Mouse (Mus musculus): Measurements from ENCODE around the gene Scg5. TPM values are rescaled to one million over a fixed set of nuclear protein-coding genes. Genes with fewer than 3 reads are reported as not detected.

Scg5 gene
- total RNA-seq, 2 experiments from 2014 or later = 378 to 402 TPM

GRCm38 (mm10) chr2:113795186-113795585 is 33.7 kb downstream of the Scg5 start:
- no peak for TF ChIP-seq CTCF (conservative IDR thresholded peaks at IDR 0.05)
- Histone ChIP-seq H3K27ac (no peak overlapping the region), H3K4me3 (no peak overlapping the region)
- DNase-seq (ENCODE audit: low spot score in 2 of 2) = no peak

DNA sequence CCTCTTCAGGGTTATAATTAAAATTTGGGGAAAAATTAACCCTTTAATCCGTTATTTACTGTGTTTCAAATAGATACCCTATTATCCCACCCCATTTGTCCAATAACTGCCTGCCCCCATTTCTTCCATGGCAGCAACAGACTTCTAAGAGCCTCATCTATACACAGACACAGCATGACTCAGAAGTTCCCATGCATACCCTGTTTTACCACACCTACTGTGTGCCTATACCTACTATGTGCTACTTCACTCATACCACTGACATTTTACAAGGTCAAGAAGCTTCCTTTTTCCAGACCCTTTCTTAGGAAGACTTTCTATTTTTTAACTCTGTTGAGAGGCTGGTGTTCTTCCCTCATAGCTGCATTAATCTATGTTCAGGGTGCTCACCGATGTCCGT is 35.4 kb downstream of the Scg5 start:
- no peak for DNase-seq (ENCODE audit: low spot score in 2 of 2)
- no peak for TF ChIP-seq CTCF (conservative IDR thresholded peaks at IDR 0.05)
- no peak overlapping the region for H3K27ac ChIP-seq
- no peak overlapping the region for H3K4me3 ChIP-seq

GRCm38 (mm10) chr2:113788821-113789387 is 40.0 kb downstream of the Scg5 start:
- H3K27ac ChIP-seq = no peak overlapping the region
- H3K4me3 ChIP-seq = no peak overlapping the region
- no peak for DNase-seq (ENCODE audit: low spot score in 2 of 2)
- no peak for TF ChIP-seq CTCF (conservative IDR thresholded peaks at IDR 0.05)

DNA sequence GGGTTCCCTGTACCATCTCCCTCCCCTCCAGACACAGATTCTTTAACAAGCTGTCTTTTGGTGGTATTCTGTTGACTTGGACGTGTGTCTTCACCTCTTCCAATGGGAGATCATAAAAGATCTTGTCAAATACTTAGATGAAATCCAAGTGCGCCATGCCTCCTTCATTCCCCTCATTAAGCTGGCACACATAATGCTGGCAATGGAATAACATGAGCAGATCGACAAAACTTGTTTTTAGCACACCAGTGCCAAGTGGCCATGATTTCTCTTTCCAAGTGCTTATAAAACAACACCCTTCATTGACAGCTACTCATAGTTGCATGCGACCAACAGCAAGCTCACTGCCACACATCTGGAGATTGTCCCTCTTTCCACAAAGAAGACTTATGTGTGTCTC is 41.0 kb downstream of the Scg5 start:
- Histone ChIP-seq H3K4me3 (no peak overlapping the region), H3K27ac (no peak overlapping the region)
- DNase-seq (ENCODE audit: low spot score in 2 of 2) = no peak
- no peak for TF ChIP-seq CTCF (conservative IDR thresholded peaks at IDR 0.05)

DNA sequence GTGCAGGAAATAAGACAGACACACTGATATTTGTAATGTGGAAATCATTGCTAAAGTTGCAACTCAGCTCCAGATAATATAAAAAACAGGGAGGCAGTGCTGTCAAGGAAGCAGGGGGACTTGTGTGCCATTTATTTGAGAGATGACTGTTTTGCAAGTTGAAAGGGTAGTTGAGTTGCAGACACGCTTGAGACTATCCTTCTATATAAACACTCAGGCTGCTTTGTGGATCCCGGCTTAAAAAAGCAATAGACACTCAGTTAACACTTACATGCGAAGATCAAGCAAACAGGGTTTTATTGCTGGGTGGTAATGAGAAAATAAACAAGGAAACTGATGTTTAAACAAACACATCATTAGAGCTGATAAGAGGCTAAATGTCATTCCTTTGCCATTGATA is 44.1 kb downstream of the Scg5 start:
- no peak overlapping the region for H3K27ac ChIP-seq
- no peak overlapping the region for H3K4me3 ChIP-seq
- TF ChIP-seq CTCF (conservative IDR thresholded peaks at IDR 0.05) = no peak
- no peak for DNase-seq (ENCODE audit: low spot score in 2 of 2)

GRCm38 (mm10) chr2:113781521-113781920 is 47.4 kb downstream of the Scg5 start:
- Histone ChIP-seq H3K27ac (peak overlapping the region; percentile 77), H3K4me3 (no peak overlapping the region)
- no peak for DNase-seq (ENCODE audit: low spot score in 2 of 2)
- no peak for TF ChIP-seq CTCF (conservative IDR thresholded peaks at IDR 0.05)

DNA sequence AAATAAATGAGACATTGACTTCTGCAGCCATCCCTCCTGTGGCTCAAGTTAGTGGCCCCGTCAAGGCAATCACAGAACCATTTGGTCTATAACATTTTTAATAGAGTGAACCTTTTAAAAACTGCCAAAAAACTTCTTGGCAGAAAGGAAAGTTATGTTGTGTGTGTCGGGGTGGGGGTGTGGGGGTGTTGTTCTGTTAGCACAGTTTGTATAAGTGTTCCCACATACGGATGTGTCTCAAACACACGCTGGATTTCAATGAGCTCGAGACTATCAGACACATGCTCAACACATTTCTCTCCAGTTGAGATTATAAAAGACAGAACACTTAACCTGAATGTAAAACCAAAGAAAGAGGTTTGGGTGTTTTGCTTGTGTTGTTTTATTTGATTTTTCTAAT is 47.8 kb downstream of the Scg5 start:
- Histone ChIP-seq H3K27ac (peak overlapping the region; percentile 77), H3K4me3 (no peak overlapping the region)
- no peak for TF ChIP-seq CTCF (conservative IDR thresholded peaks at IDR 0.05)
- peak; percentile 34 to 46 for DNase-seq (ENCODE audit: low spot score in 2 of 2)

DNA sequence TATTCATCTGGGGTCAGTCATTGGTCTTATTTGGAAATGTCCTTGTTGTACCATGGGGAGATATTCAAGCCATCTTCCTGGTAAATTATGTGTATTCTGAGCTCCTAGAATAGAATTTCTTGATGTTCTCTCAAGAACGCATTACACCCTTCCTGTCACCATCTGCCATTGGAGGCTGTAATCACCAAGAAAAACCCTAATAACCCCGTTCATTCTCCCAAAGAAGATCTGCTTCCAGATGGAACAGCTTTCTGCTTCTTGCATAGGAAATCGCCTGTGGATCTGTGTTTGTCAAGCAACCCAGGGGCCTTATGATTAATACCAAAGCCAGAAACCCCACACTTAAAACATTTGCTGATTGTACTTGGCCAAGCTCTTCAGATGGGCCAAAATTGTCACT is 49.6 kb downstream of the Scg5 start:
- Histone ChIP-seq H3K27ac (peak overlapping the region; percentile 63), H3K4me3 (no peak overlapping the region)
- TF ChIP-seq CTCF (conservative IDR thresholded peaks at IDR 0.05) = no peak
- DNase-seq (ENCODE audit: low spot score in 2 of 2) = peak; percentile 25 to 65

DNA sequence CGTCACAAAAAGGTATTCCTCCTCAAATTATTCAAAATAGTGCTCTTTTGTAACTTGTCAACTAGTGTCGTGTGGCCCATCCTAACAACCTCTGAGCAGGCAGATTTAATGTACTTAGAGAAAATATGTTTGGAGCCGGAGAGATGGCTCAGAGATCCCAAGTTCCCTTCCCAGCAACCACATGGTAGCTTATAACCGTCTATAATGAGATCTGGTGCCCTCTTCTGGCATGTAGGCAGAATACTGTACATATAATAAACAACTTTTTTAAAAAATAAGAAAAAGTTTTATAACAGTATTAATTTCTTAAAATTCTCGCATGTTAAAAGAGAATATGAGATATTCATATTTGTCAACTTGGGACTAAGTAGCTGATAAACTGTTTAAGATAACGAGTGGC is 50.9 kb downstream of the Scg5 start:
- TF ChIP-seq CTCF (conservative IDR thresholded peaks at IDR 0.05) = peak; percentile 60
- no peak for DNase-seq (ENCODE audit: low spot score in 2 of 2)
- H3K4me3 ChIP-seq = no peak overlapping the region
- H3K27ac ChIP-seq = no peak overlapping the region

DNA sequence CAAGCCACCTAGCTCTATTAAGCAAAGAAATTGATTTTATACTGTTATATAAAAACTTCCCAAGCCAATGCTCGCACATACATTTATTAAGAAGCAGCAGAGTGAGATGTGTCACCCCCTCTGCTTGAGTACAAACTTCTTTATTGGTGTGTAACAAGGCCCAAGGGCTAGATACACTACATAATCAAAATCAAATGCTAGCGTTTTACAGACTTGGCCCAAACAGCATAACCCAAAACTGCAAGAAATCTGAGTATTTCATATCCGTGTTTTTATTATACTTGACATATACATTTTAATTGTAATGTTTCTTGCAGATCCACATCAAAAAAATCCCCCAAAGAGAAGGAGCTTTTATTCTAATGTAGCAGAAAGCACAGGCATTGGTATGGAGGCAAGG is 52.6 kb downstream of the Scg5 start:
- DNase-seq (ENCODE audit: low spot score in 2 of 2) = no peak
- Histone ChIP-seq H3K4me3 (no peak overlapping the region), H3K27ac (no peak overlapping the region)
- TF ChIP-seq CTCF (conservative IDR thresholded peaks at IDR 0.05) = no peak

- H3K27ac ChIP-seq = no peak overlapping the region
- no peak overlapping the region for H3K4me3 ChIP-seq
- no peak for DNase-seq (ENCODE audit: low spot score in 2 of 2)
- TF ChIP-seq CTCF (conservative IDR thresholded peaks at IDR 0.05) = no peak
Measured at GRCm38 (mm10) chr2:113774150-113774805, 54.6 kb downstream of the Scg5 start.

- peak in 1 of 2 experiments; percentile 35 for DNase-seq (ENCODE audit: low spot score in 2 of 2)
- Histone ChIP-seq H3K4me3 (no peak overlapping the region), H3K27ac (no peak overlapping the region)
- TF ChIP-seq CTCF (conservative IDR thresholded peaks at IDR 0.05) = no peak
Measured at GRCm38 (mm10) chr2:113768541-113769303, 60.2 kb downstream of the Scg5 start.

GRCm38 (mm10) chr2:113765885-113766284 is 63.0 kb downstream of the Scg5 start:
- DNase-seq (ENCODE audit: low spot score in 2 of 2) = no peak
- Histone ChIP-seq H3K27ac (no peak overlapping the region), H3K4me3 (no peak overlapping the region)
- TF ChIP-seq CTCF (conservative IDR thresholded peaks at IDR 0.05) = no peak

DNA sequence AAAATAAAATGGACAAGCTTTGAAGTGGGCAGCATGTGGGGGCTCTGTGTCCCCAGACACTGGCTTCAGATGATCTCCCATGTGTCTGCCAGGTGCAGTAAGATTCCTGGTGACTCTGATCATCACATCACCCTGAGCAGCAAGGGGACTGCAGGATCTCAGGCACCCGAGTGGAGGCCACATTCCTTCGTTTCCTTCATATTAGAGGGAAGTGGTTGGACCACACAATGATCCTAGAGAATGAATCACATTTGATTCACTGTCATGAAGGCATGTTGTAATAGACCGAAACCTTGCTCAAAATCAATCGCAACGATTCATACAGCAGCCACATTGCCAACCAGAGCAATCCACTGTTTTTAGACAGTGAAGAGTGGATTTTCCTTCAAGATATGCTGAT is 64.0 kb downstream of the Scg5 start:
- H3K27ac ChIP-seq = no peak overlapping the region
- no peak for DNase-seq (ENCODE audit: low spot score in 2 of 2)
- no peak overlapping the region for H3K4me3 ChIP-seq
- no peak for TF ChIP-seq CTCF (conservative IDR thresholded peaks at IDR 0.05)
